Mouse (Mus musculus) layer of hippocampus, postnatal 25 days (tissue): ENCODE results near the gene Acnat1. TPM values are rescaled to one million over a fixed set of nuclear protein-coding genes. Genes with fewer than 3 reads are reported as not detected.
"Not testable (repeated sequence)": the region's sequence is repeated elsewhere in the genome, so short reads cannot be mapped to it uniquely, and the experiment has no call there.

Source experiments
- DNase-seq, 2 experiments: peaks; one replicate each; pipeline ENCODE4 v3.0.0; 2022; ENCODE audit warnings: mixed read lengths in 2 of 2, low spot score in 1 of 2; ENCODE audit errors: extremely low spot score in 1 of 2
- total RNA-seq, 2 experiments: library from RNA; stranded (reverse); gene quantifications; 2 replicates each; pipeline ENCODE4 v1.2.3; 2021

The Acnat1 gene
- total RNA-seq, result under 1 TPM; 0.20 to 0.52 TPM

DNA sequence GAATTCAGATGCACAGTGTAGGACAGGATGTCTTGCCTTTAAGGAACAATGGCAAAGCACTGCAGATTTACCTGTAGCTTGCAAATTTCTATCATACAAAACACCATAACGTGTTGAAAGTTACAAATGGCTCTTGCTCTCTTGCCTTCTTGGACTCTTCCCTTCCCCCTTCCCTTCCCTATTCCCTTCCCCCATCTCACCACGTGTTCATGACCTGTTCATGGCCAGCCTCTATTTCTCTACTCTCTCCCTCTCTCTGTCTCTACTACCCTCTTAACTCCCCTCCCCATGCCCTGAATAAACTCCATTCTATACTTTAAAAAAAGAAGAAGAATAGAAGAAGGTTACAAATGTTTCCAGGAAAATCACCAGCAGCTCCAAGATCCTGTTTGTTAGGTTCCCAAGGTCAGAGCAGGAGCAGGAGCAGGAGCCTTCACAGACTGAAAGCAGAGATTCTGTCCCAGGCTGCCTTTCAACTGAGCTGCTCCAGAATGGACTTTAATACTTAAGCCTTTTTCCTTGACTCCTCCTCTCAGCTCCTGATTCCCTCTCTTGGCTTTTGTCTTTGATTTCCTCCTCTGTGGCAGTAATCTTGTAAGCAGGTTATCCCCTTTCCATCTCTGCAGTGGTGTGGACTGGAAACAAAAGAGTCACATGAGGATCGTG, at the start of gene Acnat1:
TSS of gene Acnat1 (minus strand) at position 478 of the 666 bp plus-strand sequence.
- no peak for DNase-seq

GRCm38 (mm10) chr4:49522576-49522975, 48.9 kb upstream of the Acnat1 start:
- DNase-seq, result peak; percentile 51 to 61

DNA sequence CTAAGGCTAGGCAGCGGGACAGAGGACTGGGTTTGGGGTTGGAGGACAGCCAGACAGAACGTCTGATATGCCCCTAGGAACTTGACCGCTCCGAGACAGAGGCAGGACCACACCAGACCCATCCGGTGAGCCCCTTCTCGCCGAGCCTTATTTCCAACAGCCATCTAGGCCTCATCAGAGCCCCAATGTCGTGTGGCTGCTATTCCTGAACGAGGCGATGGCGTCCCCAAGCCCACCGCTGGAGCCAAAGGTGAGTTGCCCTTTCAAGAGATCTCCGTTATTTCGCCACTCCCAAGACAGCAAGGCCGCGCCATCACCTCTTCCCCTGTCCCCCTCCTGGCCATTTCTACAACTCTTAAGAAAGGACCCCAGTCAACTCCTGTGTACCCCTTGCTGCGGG, 47.6 kb upstream of the Acnat1 start:
- DNase-seq, result peak in 1 of 2 experiments; percentile 18

DNA sequence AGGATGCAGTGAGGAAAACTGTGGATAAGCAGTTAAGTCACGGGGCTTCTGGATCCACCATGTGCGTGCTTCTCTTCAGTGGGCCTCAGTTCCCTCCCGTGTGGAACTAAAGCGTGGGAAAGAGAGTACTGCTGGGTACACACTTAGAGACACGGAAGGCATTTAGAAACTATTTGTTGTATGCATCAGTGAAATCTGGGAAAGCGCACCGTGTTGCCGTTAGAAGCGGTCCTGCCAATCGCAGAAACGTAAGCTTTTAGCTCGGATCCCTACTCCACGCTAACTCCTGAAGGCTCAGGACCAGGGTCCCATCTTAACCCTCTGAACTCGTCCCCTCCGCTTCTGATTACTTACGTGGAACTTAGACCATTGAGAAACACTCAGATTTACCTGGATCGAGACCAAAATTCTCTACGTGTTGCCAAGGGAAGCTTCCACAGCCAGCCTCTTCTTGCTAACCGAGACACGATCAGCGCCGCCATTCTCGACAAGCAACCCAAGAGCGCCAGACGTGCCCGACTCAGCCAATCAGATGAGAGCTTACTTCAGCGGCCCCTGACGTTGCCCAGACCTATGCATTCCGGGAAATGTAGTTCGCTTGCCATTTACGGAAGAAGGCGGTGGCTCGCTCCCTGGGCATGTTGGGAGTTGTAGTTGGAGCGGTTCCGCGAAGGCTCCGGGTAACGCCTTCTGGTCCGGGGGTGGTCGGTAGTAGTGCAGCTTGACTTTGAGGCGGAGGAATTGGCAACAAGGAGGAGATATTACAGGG, 47.0 kb upstream of the Acnat1 start, which contains the start of the genes Mrpl50 and Zfp189:
TSS of gene Mrpl50 (minus strand) at position 522 of the 769 bp plus-strand sequence.
TSS of gene Zfp189 (plus strand) at position 605 of the 769 bp plus-strand sequence.
- DNase-seq, result peak; percentile 78 to 84

- DNase-seq, result no peak
Measured at GRCm38 (mm10) chr4:49519476-49519875, 45.8 kb upstream of the Acnat1 start.

- DNase-seq, result no peak
Measured at GRCm38 (mm10) chr4:49514441-49514840, 40.7 kb upstream of the Acnat1 start.

- DNase-seq, result no peak
Measured at GRCm38 (mm10) chr4:49512636-49513035, 38.9 kb upstream of the Acnat1 start.

DNA sequence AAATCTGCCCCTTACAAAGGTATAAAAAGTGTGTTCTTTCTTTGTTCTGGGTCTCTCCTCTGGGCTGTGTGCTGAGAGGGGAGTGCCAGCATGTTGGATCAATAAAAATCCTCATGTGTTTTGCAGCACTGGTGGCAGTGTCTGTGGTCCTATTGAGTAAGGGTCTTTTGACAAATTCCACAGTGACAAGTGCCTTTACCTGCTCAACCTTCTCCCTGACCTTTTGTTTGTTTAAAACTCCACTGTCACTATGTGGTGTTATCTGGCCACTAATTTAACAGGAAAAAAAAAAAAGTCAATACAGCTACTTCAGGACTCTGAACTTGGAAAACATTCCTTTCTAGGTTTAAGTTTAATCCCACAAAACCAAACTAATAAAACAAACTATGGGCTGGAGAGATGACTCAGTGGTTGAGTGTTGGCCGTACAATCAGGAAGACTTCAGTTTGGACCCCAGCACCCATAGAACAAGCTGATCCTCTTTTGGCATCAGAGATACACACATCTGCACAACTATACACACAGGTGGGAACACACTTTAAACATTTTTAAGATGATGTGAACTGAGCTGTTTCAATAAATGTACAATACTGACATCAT, 36.6 kb upstream of the Acnat1 start:
- DNase-seq, result not testable (repeated sequence)

DNA sequence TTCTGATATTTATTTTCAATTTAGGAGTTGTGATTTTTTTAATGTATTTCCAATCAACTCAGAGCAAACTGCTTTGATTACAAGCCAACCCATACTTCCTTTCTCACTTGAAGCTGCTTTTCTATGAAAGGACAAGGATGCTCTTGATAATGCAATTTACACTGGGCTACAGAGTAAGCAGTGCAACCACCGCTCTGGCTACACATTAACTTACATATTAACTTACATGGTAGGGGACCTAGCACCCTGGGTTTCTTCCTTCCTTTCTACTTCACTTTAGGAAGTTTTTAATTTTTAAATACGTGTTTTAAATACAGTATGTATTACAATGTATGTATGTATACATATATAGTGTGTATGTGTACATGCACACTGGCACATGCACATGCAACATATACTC, 35.5 kb upstream of the Acnat1 start:
- no peak for DNase-seq

DNA sequence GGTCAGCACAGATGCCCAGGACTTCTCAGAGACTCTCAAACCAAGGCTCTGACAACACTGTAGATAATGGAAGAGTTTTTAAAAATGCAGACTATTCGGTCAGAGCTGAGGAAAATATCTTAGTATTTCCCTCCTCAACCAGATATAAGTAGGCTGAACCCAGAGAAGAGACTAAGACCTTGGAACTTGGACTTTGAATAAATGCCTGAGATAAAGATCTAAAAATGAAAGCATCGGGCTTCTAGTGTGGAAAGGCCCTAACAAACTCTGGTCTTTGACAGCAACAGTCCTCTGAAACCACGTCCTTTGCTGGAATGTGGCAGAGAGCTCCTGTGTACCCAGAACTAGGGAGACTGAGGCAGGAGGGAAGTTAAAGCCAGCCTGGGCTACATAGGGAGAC, 32.7 kb upstream of the Acnat1 start, which contains the start of gene Baat:
TSS of gene Baat (minus strand) at position 172 of the 400 bp plus-strand sequence.
- DNase-seq, result no peak

GRCm38 (mm10) chr4:49503563-49503962, 29.9 kb upstream of the Acnat1 start:
- no peak for DNase-seq

DNA sequence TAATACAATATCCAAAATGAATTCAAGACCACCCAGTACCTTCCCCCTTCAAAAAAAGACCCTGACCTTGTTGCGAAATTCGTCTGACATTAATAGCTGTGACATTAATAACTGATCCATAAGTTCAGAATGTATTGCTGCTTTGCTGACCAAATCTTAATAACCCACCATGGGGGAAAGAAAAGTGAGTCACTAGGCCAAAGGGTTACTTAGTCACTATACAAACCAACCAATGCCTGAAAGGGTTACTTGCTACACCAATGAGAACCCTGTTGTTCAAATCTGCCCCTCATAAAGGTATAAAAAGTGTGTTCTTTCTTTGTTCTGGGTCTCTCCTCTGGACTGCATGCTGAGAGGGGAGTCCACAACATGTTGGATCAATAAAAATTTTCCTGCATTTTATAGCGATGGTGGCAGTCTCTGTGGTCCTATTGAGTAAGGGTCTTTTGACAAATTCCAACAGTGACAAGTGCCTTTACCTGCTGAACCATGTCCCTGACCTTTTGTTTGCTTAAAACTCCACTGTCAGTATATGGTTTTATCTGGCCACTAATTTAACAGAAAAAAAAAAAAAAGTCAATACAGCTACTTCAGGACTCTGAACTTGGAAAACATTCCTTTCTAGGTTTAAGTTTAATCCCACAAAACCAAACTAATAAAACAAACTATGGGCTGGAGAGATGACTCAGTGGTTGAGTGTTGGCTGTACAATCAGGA, 12.4 kb upstream of the Acnat1 start:
- not testable (repeated sequence) for DNase-seq

DNA sequence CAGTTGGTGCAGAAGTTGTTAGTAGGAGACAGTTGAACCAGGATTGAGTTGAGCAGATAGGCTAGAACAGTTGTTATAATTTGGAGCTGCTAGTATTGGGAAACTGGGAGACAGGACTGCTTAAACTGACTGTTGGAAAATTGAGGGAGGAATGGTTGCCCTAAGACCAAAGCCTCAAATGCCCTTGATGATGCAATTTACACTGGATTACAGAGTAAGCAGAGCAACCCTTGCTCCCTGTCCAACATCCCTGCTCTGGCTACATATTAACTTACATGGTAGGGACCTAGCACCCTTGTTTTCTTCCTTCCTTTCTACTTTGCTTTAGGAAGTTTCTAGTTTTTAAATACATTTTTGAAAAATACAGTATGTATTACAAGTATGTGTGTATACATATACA, 11.7 kb upstream of the Acnat1 start:
- no peak for DNase-seq

DNA sequence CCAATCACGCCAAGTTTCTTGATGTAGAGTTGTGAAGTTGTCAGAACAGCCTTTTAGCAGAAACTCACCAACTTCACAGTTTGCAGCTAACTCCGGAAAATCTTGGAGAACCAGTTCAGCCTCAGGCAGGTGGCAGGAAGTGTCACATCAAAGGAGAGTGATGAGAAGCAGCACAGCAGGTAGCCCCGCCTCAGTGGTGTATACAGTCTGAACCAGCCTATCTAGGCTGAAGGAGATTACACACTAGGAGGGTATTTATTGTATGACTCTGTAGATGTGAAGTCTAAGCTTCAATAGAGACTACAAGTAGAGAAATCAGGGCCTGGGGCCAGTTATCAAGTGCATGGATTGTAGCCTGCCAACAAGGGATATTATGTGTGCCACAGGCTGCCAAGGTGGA, 7.2 kb upstream of the Acnat1 start:
- DNase-seq, result no peak

- no peak for DNase-seq
Measured at GRCm38 (mm10) chr4:49480104-49480760, 6.5 kb upstream of the Acnat1 start.

GRCm38 (mm10) chr4:49479035-49479434, 5.3 kb upstream of the Acnat1 start:
- DNase-seq, result not testable (repeated sequence)

GRCm38 (mm10) chr4:49478118-49478877, 4.6 kb upstream of the Acnat1 start:
- DNase-seq, result no peak

- DNase-seq, result no peak
Measured at GRCm38 (mm10) chr4:49474583-49474982, 871 bp upstream of the Acnat1 start.

GRCm38 (mm10) chr4:49469435-49470151, 4.1 kb downstream of the Acnat1 start:
- no peak for DNase-seq
